Mouse (Mus musculus) retina, adult 2 months (tissue): ENCODE data around the gene Cltrn.

Source experiments
- DNase-seq: peaks from one replicate; pipeline ENCODE4 v3.0.0-alpha.2; 2012; ENCODE audit warnings: low read depth, low spot score

Gene Cltrn

GRCm38 (mm10) chrX:164139032-164139431 lies 50.4 kb downstream of the Cltrn start, which contains the start of gene Ace2:
TSS of gene Ace2 (plus strand) at chrX:164139332.
- no peak for DNase-seq

- no peak for DNase-seq
Observed at GRCm38 (mm10) chrX:164145463-164146250, 57.0 kb downstream of the Cltrn start.

DNA sequence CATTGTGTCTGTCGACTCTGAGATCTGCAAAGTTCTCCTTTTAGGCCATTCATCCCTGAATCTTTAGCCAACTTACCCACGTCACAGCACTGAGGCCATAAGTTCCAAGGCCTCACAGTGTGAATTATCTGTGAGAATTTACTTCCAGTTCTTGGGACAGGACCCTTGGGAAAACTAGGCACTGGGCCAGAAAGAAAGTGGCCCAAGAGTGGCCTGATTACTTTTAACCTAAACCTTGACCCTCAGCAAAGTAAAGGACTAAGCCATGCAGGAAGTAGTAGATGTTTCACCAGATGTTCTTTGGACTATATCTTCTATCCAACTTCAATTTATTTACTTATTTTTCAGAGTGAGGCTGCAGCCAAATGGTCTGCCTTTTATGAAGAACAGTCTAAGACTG lies 64.1 kb downstream of the Cltrn start:
- DNase-seq: no peak

GRCm38 (mm10) chrX:164153606-164154005 lies 65.0 kb downstream of the Cltrn start:
- DNase-seq: no peak

- no peak for DNase-seq
Observed at GRCm38 (mm10) chrX:164154594-164154993, 66.0 kb downstream of the Cltrn start.

DNA sequence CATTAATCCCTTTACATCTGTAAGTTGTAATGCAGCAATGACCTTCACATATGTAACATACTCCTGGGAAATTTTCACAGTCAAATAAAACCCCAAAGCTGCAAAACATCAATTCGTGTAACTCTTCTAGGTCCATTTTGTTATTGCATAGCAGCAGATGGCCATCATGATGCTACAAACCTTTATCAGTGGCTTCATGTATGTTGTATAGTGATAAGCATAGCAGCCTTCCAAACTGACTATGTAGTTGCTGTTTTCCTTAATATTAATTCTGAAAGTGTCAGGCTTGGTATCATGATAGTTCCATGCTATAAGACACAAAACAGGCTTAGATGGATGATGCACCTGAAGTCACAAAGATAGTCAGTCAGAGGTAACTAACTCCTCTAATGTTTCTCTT lies 76.1 kb downstream of the Cltrn start:
- no peak for DNase-seq
